ENCODE assay signal across 8 mouse cellular contexts in the genomic region with DNA sequence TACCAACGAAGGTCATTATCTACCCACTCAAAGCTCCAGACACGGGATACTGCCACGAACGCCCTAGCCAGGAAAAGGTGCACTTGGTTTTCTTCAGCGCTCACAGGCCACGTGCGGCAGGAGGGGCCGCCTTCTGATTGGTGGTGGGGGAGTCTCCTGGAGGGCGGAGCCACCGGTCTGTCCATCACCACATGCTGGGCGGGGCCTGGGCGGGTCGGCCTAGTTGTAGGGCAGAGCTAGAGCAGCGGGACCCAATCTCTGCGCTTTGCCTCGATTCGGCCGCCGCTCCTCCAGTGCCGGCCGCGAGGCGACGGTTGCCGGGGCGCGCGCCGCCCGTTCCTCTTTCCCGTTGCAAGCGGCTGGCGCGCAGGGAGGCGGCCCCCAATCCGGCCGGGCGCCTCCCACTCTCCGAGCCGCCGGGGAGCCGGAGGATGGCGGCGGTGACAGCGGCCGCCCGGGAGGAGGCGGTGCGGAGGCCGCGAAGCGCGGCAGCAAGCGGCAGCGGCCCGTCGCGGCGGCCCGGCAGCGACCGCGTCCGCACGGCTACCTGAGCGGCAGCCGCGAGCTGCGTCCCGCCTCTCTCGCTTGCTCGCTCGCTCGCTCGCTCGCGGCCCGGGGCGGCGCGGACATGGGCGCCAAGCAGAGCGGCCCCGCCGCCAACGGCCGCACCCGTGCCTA. TPM values are rescaled to one million over a fixed set of nuclear protein-coding genes. Genes with fewer than 3 reads are reported as not detected.
DNase-seq lines count a peak whose midpoint lies in the region; ATAC-seq lines count a peak whose summit lies in the region.

Gene Znrf2 (plus strand): TSS at position 529 of the 678 bp plus-strand sequence.

- peaks cover 39% of the 10 kb centered on the region for H3K79me2 ChIP-seq in macrophage (ENCODE audit: inconsistent target)

- ATAC-seq in hindbrain, embryonic 16.5 days, result peak; percentile 99

- under 1% methylated on average over 70 of the region's 88 CpGs for WGBS in hindbrain, embryonic 16.5 days
- WGBS in macrophage (ENCODE audit: missing documents), result under 1% methylated on average over 83 of the region's 88 CpGs

- H3K27ac ChIP-seq in hindbrain, embryonic 16.5 days (ENCODE audit: low read depth, low read length), result peak within 1 kb of the TSS; percentile 97
- H3K27ac ChIP-seq in macrophage, result peak within 1 kb of the TSS; percentile 69

- peak within 1 kb of the TSS; percentile 62 for H3K4me2 ChIP-seq in hindbrain, embryonic 16.5 days (ENCODE audit: low read length)

- H3K4me3 ChIP-seq in hindbrain, embryonic 16.5 days (ENCODE audit: low read length), result peak within 1 kb of the TSS; percentile 79
- peak within 1 kb of the TSS; percentile 46 for H3K4me3 ChIP-seq in macrophage (ENCODE audit: inconsistent target)

- H3K36me3 ChIP-seq in hindbrain, embryonic 16.5 days (ENCODE audit: control insufficient read depth, insufficient read depth, low read length), result no peaks in the 10 kb centered on the region
- no peaks in the 10 kb centered on the region for H3K36me3 ChIP-seq in macrophage (ENCODE audit: inconsistent target)

- H3K9me3 ChIP-seq in hindbrain, embryonic 16.5 days (ENCODE audit: control insufficient read depth, low read length), result no peaks in the 10 kb centered on the region

- DNase-seq in WW6 (ENCODE audit: low read depth, low spot score), result peak; percentile 95
- DNase-seq in cerebellum, postnatal 4 days (ENCODE audit: low spot score in 2 of 2), result peak; percentile 84 to 96
- peak; percentile 93 for DNase-seq in gastrocnemius, adult 18-20 months (ENCODE audit: low spot score)
- DNase-seq in left cerebral cortex, adult 18-20 months (ENCODE audit: low spot score in 2 of 2), result peak; percentile 85 to 92
- DNase-seq in right cerebral cortex, adult 18-20 months, result peak; percentile 93
- DNase-seq in urinary bladder, postnatal 10 days (ENCODE audit: low spot score), result peak; percentile 76

- peaks cover 25% of the 10 kb centered on the region for H3K4me1 ChIP-seq in hindbrain, embryonic 16.5 days (ENCODE audit: control insufficient read depth, insufficient read depth, low read depth, low read length)

- H3K9ac ChIP-seq in hindbrain, embryonic 16.5 days (ENCODE audit: low read depth, low read length), result peak within 1 kb of the TSS; percentile 90

- H3K27me3 ChIP-seq in hindbrain, embryonic 16.5 days (replicated peaks; ENCODE audit: control insufficient read depth, insufficient read depth, low read length), result no peaks in the 10 kb centered on the region

RNA-seq across cellular contexts. Expression of gene Znrf2, which starts in this region (rescaled TPM):
- 10 to 100 TPM; 13.1 to 16.3 TPM for total RNA-seq in gastrocnemius, adult 18-20 months (2021)
- polyA plus RNA-seq in hindbrain, embryonic 16.5 days (2015; fragmentation: Nextera tagmentation; extraction: Ambion mirVana), result 5.0 and 5.3 TPM in 2 replicates
- total RNA-seq in left cerebral cortex, adult 18-20 months (2021), result 10 to 100 TPM; 12.6 to 14.6 TPM
- 10 to 100 TPM; 23.1 to 75.5 (median 49.6) TPM for total RNA-seq in macrophage (2018; cell fraction: chromatin; rRNA removed)
- total RNA-seq in macrophage (2018; cell fraction: cytosol; rRNA removed), result 10 to 100 TPM; 34.2 to 77.1 (median 53.5) TPM
- total RNA-seq in macrophage (2018; cell fraction: nucleus; rRNA removed), result 100 to 1,000 TPM in 1 of 26 experiments, 10 to 100 TPM in 25; 37.5 to 103 (median 51.2) TPM
- 22.2 to 54.9 TPM (median 37.6 TPM) in 3 replicates for polyA plus RNA-seq in macrophage (2018)

Comparison
In these comparisons a context has a peak if more than half of its experiments do, and no peak if none do; other contexts are left out.
1. Peak in every context shown above with its lines: DNase-seq, ATAC-seq, H3K4me3 ChIP-seq and H3K27ac ChIP-seq.